ENCODE assay signal across 22 mouse cellular contexts in the genomic region with DNA sequence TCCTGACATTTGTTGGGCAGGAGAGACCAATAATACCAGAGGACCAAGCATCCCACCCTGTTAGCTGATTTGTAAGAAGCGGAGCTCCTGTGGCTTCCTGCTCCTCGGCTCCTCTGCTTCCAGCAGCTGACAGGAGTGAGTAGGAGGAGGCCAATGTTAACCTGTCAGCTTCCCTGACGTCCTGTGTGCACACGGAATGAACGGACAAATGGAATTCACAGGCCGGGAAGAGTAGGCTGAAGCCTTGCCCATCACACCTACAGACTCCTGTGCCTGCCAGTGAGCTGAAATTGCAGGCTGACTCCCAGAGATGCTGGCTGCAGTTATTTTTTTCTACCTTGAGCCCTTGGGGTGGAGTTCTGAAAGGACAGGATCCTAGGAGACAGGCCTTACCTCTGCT. TPM values are rescaled to one million over a fixed set of nuclear protein-coding genes. Genes with fewer than 3 reads are reported as not detected.
DNase-seq lines count a peak whose midpoint lies in the region; ATAC-seq and TF ChIP-seq lines count a peak whose summit lies in the region.
"Had no signal": no experiment of that assay in that cellular context is flagged by ENCODE, and none has a peak within 500 bp of the region (broad histone marks: within the 10 kb centered on the region; RNA-seq: fewer than 3 reads in every experiment).

No protein-coding gene starts in this region.

- WGBS in hindbrain, embryonic 12.5 days, result 55% methylated on average over 6 of the region's 6 CpGs
- 63% methylated on average over 6 of the region's 6 CpGs for WGBS in hindbrain, postnatal 0 days
- 77% methylated on average over 6 of the region's 6 CpGs for WGBS in midbrain, embryonic 16.5 days
- 82% methylated on average over 6 of the region's 6 CpGs for WGBS in midbrain, embryonic 13.5 days
- WGBS in embryonic facial prominence, embryonic 10.5 days, result 75% methylated on average over 6 of the region's 6 CpGs
- WGBS in neural tube, embryonic 13.5 days, result 78% methylated on average over 6 of the region's 6 CpGs

- H3K9ac ChIP-seq in hindbrain, embryonic 12.5 days, result peak overlapping the region; percentile 27; the same call in 1 of the 2 replicates
- no peak overlapping the region for H3K9ac ChIP-seq in hindbrain, postnatal 0 days (replicated peaks; ENCODE audit: low read length)
- no peak overlapping the region for H3K9ac ChIP-seq in midbrain, embryonic 16.5 days (ENCODE audit: low read depth, low read length)
- no peak overlapping the region for H3K9ac ChIP-seq in midbrain, embryonic 13.5 days (replicated peaks)
- H3K9ac ChIP-seq in neural tube, embryonic 13.5 days, result no peak overlapping the region
- H3K9ac ChIP-seq: embryonic facial prominence, embryonic 12.5 days; forebrain, embryonic 13.5 days; limb, embryonic 12.5 days; liver, embryonic 13.5 days; lung, embryonic 15.5 days had no signal

- peak overlapping the region; percentile 73 for H3K27ac ChIP-seq in hindbrain, embryonic 12.5 days
- H3K27ac ChIP-seq in hindbrain, postnatal 0 days, result no peak overlapping the region
- H3K27ac ChIP-seq in midbrain, embryonic 16.5 days (ENCODE audit: low read length), result 0 out of 2 replicates have a peak overlapping the region, but pooled peaks have one; percentile 6
- H3K27ac ChIP-seq in midbrain, embryonic 13.5 days, result no peak overlapping the region
- H3K27ac ChIP-seq in embryonic facial prominence, embryonic 10.5 days (replicated peaks), result 0 out of 2 replicates have a peak overlapping the region, but pooled peaks have one; percentile 16
- 0 out of 2 replicates have a peak overlapping the region, but pooled peaks have one; percentile 18 for H3K27ac ChIP-seq in neural tube, embryonic 13.5 days (replicated peaks)
- H3K27ac ChIP-seq: embryonic facial prominence, embryonic 12.5 days; forebrain, embryonic 13.5 days; layer of hippocampus, adult 2 months; limb, embryonic 12.5 days; lung, embryonic 15.5 days; stomach, postnatal 0 days had no signal

- no peak overlapping the region for H3K4me2 ChIP-seq in hindbrain, embryonic 12.5 days (replicated peaks)
- no peak overlapping the region for H3K4me2 ChIP-seq in hindbrain, postnatal 0 days (ENCODE audit: low read depth, low read length)
- no peak overlapping the region for H3K4me2 ChIP-seq in midbrain, embryonic 16.5 days (ENCODE audit: low read length)
- no peak overlapping the region for H3K4me2 ChIP-seq in midbrain, embryonic 13.5 days (replicated peaks)
- no peak overlapping the region for H3K4me2 ChIP-seq in neural tube, embryonic 13.5 days
- H3K4me2 ChIP-seq: embryonic facial prominence, embryonic 12.5 days; forebrain, embryonic 13.5 days; limb, embryonic 12.5 days; liver, embryonic 13.5 days; lung, embryonic 15.5 days had no signal

- DNase-seq in hindbrain, postnatal 0 days (ENCODE audit: low spot score), result no peak
- no peak for DNase-seq in embryonic facial prominence, embryonic 10.5 days (ENCODE audit: low spot score)
- no peak for DNase-seq in lung, postnatal 10 days
- DNase-seq: cerebellum, adult 8-10 months; gastrocnemius, postnatal 36 days; heart, postnatal 10 days; kidney, adult 2 months; kidney, postnatal 10 days; layer of hippocampus, postnatal 36 days; liver, embryonic 13.5 days had no signal

- TF ChIP-seq CTCF in hindbrain, postnatal 0 days (IDR thresholded peaks at IDR 0.05; ENCODE audit: low read depth), result no peak

- H3K9me3 ChIP-seq in hindbrain, embryonic 12.5 days (replicated peaks), result no peaks in the 10 kb centered on the region
- H3K9me3 ChIP-seq in hindbrain, postnatal 0 days (ENCODE audit: low read length), result no peaks in the 10 kb centered on the region
- H3K9me3 ChIP-seq in midbrain, embryonic 16.5 days (replicated peaks; ENCODE audit: control insufficient read depth, low read length, poor library complexity, severe bottlenecking), result no peaks in the 10 kb centered on the region
- no peaks in the 10 kb centered on the region for H3K9me3 ChIP-seq in midbrain, embryonic 13.5 days
- H3K9me3 ChIP-seq in embryonic facial prominence, embryonic 10.5 days, result no peaks in the 10 kb centered on the region
- no peaks in the 10 kb centered on the region for H3K9me3 ChIP-seq in neural tube, embryonic 13.5 days
- H3K9me3 ChIP-seq: embryonic facial prominence, embryonic 12.5 days; forebrain, embryonic 13.5 days; limb, embryonic 12.5 days; liver, embryonic 13.5 days; lung, embryonic 15.5 days had no signal

- ATAC-seq in hindbrain, embryonic 12.5 days (ENCODE audit: low FRiP score), result no peak
- ATAC-seq in hindbrain, postnatal 0 days, result no peak
- no peak for ATAC-seq in midbrain, embryonic 16.5 days
- ATAC-seq in midbrain, embryonic 13.5 days, result no peak
- ATAC-seq in neural tube, embryonic 13.5 days (ENCODE audit: low read depth), result no peak
- ATAC-seq: forebrain, embryonic 13.5 days had no signal

- no peaks in the 10 kb centered on the region; the same call in 1 of the 2 replicates for H3K27me3 ChIP-seq in hindbrain, embryonic 12.5 days
- no peaks in the 10 kb centered on the region for H3K27me3 ChIP-seq in hindbrain, postnatal 0 days (ENCODE audit: insufficient read depth, low read length)
- H3K27me3 ChIP-seq in midbrain, embryonic 16.5 days (ENCODE audit: control insufficient read depth, insufficient read depth, low read depth, low read length), result no peaks in the 10 kb centered on the region; the same call in 1 of the 2 replicates
- peaks cover 13% of the 10 kb centered on the region; the same call in 1 of the 2 replicates for H3K27me3 ChIP-seq in midbrain, embryonic 13.5 days
- peaks cover 35% of the 10 kb centered on the region for H3K27me3 ChIP-seq in embryonic facial prominence, embryonic 10.5 days (replicated peaks; ENCODE audit: low read depth, poor library complexity, severe bottlenecking)
- peaks cover 4% of the 10 kb centered on the region for H3K27me3 ChIP-seq in neural tube, embryonic 13.5 days
- H3K27me3 ChIP-seq: forebrain, embryonic 13.5 days; liver, embryonic 13.5 days; lung, embryonic 15.5 days had no signal

- H3K4me3 ChIP-seq in hindbrain, embryonic 12.5 days, result no peak overlapping the region
- H3K4me3 ChIP-seq in hindbrain, postnatal 0 days (ENCODE audit: low read length), result no peak overlapping the region
- no peak overlapping the region for H3K4me3 ChIP-seq in midbrain, embryonic 16.5 days (ENCODE audit: low read depth, low read length)
- H3K4me3 ChIP-seq in midbrain, embryonic 13.5 days (replicated peaks), result no peak overlapping the region
- H3K4me3 ChIP-seq in embryonic facial prominence, embryonic 10.5 days, result no peak overlapping the region
- no peak overlapping the region for H3K4me3 ChIP-seq in neural tube, embryonic 13.5 days
- H3K4me3 ChIP-seq: embryonic facial prominence, embryonic 12.5 days; erythroblast, embryonic 14.5 days; forebrain, embryonic 13.5 days; layer of hippocampus, adult 2 months; limb, embryonic 12.5 days; liver, embryonic 13.5 days; lung, embryonic 15.5 days had no signal

- H3K36me3 ChIP-seq in hindbrain, embryonic 12.5 days, result no peaks in the 10 kb centered on the region
- H3K36me3 ChIP-seq in hindbrain, postnatal 0 days (ENCODE audit: insufficient read depth, low read length), result no peaks in the 10 kb centered on the region
- no peaks in the 10 kb centered on the region for H3K36me3 ChIP-seq in midbrain, embryonic 16.5 days (ENCODE audit: control insufficient read depth, insufficient read depth, low read length)
- no peaks in the 10 kb centered on the region for H3K36me3 ChIP-seq in midbrain, embryonic 13.5 days
- H3K36me3 ChIP-seq in embryonic facial prominence, embryonic 10.5 days (replicated peaks), result no peaks in the 10 kb centered on the region
- no peaks in the 10 kb centered on the region for H3K36me3 ChIP-seq in neural tube, embryonic 13.5 days
- H3K36me3 ChIP-seq: embryonic facial prominence, embryonic 12.5 days; limb, embryonic 12.5 days; liver, embryonic 13.5 days; lung, embryonic 15.5 days had no signal

- H3K4me1 ChIP-seq in hindbrain, embryonic 12.5 days, result peaks cover 63% of the 10 kb centered on the region
- peaks cover 13% of the 10 kb centered on the region for H3K4me1 ChIP-seq in hindbrain, postnatal 0 days (ENCODE audit: insufficient read depth, low read length)
- H3K4me1 ChIP-seq in midbrain, embryonic 16.5 days (ENCODE audit: control insufficient read depth, insufficient read depth, low read length), result peaks cover 16% of the 10 kb centered on the region
- peaks cover 51% of the 10 kb centered on the region for H3K4me1 ChIP-seq in midbrain, embryonic 13.5 days (replicated peaks)
- peaks cover 83% of the 10 kb centered on the region for H3K4me1 ChIP-seq in embryonic facial prominence, embryonic 10.5 days
- H3K4me1 ChIP-seq in neural tube, embryonic 13.5 days (replicated peaks), result peaks cover 71% of the 10 kb centered on the region
- H3K4me1 ChIP-seq: lung, embryonic 15.5 days had no signal

RNA-seq across cellular contexts. Expression of a gene that starts 23.7 kb away (rescaled TPM):
- polyA plus RNA-seq in hindbrain, embryonic 12.5 days (2016; fragmentation: Nextera tagmentation; extraction: Ambion mirVana), result 2.0 and 4.0 TPM in 2 replicates
- total RNA-seq in hindbrain, postnatal 0 days (2014; rRNA removed), result 8.5 and 10.4 TPM in 2 replicates
- polyA plus RNA-seq in hindbrain, postnatal 0 days (2015; fragmentation: Nextera tagmentation; extraction: Ambion mirVana), result 3.7 and 4.6 TPM in 2 replicates
- 2.3 and 3.7 TPM in 2 replicates for polyA plus RNA-seq in midbrain, embryonic 16.5 days (2015; fragmentation: Nextera tagmentation; extraction: Ambion mirVana)
- polyA plus RNA-seq in midbrain, embryonic 13.5 days (2015; fragmentation: Nextera tagmentation; extraction: Ambion mirVana), result 4.0 and 4.9 TPM in 2 replicates
- 0.38 and 0.79 TPM in 2 replicates for polyA plus RNA-seq in embryonic facial prominence, embryonic 10.5 days (2016; fragmentation: Nextera tagmentation; extraction: Ambion mirVana)
- polyA plus RNA-seq in neural tube, embryonic 13.5 days (2015; fragmentation: Nextera tagmentation; extraction: Ambion mirVana), result 2.0 and 2.4 TPM in 2 replicates
- total RNA-seq: common myeloid progenitor, adult 5-6 weeks; gastrocnemius, postnatal 36 days had no signal
- polyA plus RNA-seq: erythroblast, embryonic 14.5 days had no signal

RNA-seq across cellular contexts. Expression of a gene that starts 37.1 kb away (rescaled TPM):
- polyA plus RNA-seq in hindbrain, embryonic 12.5 days (2016; fragmentation: Nextera tagmentation; extraction: Ambion mirVana), result 7.2 and 10.5 TPM in 2 replicates
- 6.1 and 9.1 TPM in 2 replicates for total RNA-seq in hindbrain, postnatal 0 days (2014; rRNA removed)
- 7.1 and 8.0 TPM in 2 replicates for polyA plus RNA-seq in hindbrain, postnatal 0 days (2015; fragmentation: Nextera tagmentation; extraction: Ambion mirVana)
- 8.1 and 9.1 TPM in 2 replicates for polyA plus RNA-seq in midbrain, embryonic 16.5 days (2015; fragmentation: Nextera tagmentation; extraction: Ambion mirVana)
- 4.4 and 6.5 TPM in 2 replicates for polyA plus RNA-seq in midbrain, embryonic 13.5 days (2015; fragmentation: Nextera tagmentation; extraction: Ambion mirVana)
- 0.74 and 0.91 TPM in 2 replicates for polyA plus RNA-seq in embryonic facial prominence, embryonic 10.5 days (2016; fragmentation: Nextera tagmentation; extraction: Ambion mirVana)
- 8.2 and 10.1 TPM in 2 replicates for polyA plus RNA-seq in neural tube, embryonic 13.5 days (2015; fragmentation: Nextera tagmentation; extraction: Ambion mirVana)
- total RNA-seq: common myeloid progenitor, adult 5-6 weeks had no signal
- polyA plus RNA-seq: erythroblast, embryonic 14.5 days had no signal

Comparison
In these comparisons a context has a peak if more than half of its experiments do, and no peak if none do; other contexts are left out.
1. H3K27ac ChIP-seq: peak in hindbrain, embryonic 12.5 days (single experiment), midbrain, embryonic 16.5 days (single experiment), embryonic facial prominence, embryonic 10.5 days (single experiment) and neural tube, embryonic 13.5 days (single experiment); none in hindbrain, postnatal 0 days (single experiment) and midbrain, embryonic 13.5 days (single experiment).